Mouse (Mus musculus) heart, postnatal 0 days (tissue): ENCODE measurements around the gene Aspdh.

Experiments used
- CTCF ChIP-seq: IDR thresholded peaks from 2 replicates; pipeline ENCODE4 v1.5.1; 2016; ENCODE audit warnings: antibody characterized with exemption, control low read depth, low read depth
- EP300 ChIP-seq: IDR thresholded peaks from 2 replicates; pipeline ENCODE4 v1.6.1; 2016; ENCODE audit warnings: antibody characterized with exemption, low read depth

DNA sequence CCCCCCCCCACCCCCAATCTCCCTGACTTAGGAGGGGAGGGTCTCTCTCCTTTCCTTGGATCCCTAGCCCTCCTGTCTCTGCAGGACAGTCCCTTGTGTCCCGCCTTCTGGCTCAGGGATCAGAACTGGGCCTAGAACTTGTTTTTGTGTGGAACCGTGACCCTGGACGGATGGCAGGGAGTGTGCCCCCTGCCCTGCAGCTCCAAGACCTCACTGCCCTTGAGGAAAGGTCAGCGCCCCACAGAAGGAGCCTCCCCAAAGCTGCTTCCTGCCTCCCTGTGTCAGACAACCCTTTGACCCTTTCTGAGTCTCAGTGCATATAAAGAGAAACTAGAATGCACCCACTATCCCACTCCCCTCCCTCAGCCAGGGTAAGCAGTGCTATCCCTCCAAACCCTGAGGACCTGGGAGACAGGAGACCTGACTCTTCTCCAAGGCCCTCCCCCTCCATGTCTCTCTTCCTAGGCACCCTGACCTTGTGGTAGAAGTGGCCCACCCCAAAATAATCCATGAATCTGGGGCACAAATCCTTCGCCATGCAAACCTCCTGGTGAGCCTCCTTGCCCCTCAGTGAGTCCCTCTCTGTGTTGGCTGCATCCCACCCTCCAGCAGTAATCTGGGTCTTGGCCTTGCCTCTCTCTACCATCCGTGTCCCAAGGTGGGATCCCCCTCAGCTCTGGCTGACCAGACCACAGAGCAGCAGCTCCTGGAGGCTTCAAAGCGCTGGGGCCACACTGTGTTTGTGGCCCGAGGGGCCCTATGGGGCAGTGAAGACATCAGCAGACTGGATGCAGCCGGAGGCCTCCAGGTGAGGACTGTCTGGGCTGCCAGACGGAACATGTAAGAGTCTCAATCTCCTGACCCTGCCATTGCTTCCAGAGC, 1.1 kb downstream of the Aspdh start:
- no peak for TF ChIP-seq CTCF
- TF ChIP-seq EP300, result no peak
